Mouse (Mus musculus) lung, postnatal 0 days (tissue): ENCODE data around the gene C730034F03Rik. TPM values are rescaled to one million over a fixed set of nuclear protein-coding genes. Genes with fewer than 3 reads are reported as not detected.
"Not testable (repeated sequence)": the region's sequence is repeated elsewhere in the genome, so short reads cannot be mapped to it uniquely, and the experiment has no call there.

ENCODE experiments used
- ATAC-seq: fragments of 200-750 bp; cut with Nextera tagmentation; 2 replicates; pipeline ENCODE4 v1.8.0; 2017; ENCODE audit warnings: moderate library complexity
- DNase-seq: peaks from one replicate; pipeline ENCODE4 v3.0.0-alpha.2; 2016; ENCODE audit warnings: low spot score
- H3K27ac ChIP-seq: fragments of 300-500 bp; sonication (generic); 2 replicates; pipeline ENCODE4 v1.5.1; 2014; ENCODE audit warnings: antibody characterized with exemption, mild to moderate bottlenecking, low read length, mixed read lengths
- H3K27me3 ChIP-seq: fragments of 300-500 bp; sonication (generic); replicated peaks from 2 replicates; pipeline ENCODE4 v1.6.1; 2014; ENCODE audit warnings: low read length, mixed read lengths; ENCODE audit not compliant: insufficient read depth
- H3K36me3 ChIP-seq: fragments of 300-500 bp; sonication (generic); 2 replicates; pipeline ENCODE4 v1.6.1; 2014; ENCODE audit warnings: low read length, mixed read lengths; ENCODE audit not compliant: insufficient read depth
- H3K4me1 ChIP-seq: fragments of 300-500 bp; sonication (generic); 2 replicates; pipeline ENCODE4 v1.6.1; 2014; ENCODE audit warnings: antibody characterized with exemption, low read depth, low read length, mixed read lengths; ENCODE audit not compliant: insufficient read depth
- H3K4me2 ChIP-seq: fragments of 300-500 bp; sonication (generic); replicated peaks from 2 replicates; pipeline ENCODE4 v1.6.1; 2014; ENCODE audit warnings: low read depth, mild to moderate bottlenecking, low read length, moderate library complexity, mixed read lengths
- H3K4me3 ChIP-seq: fragments of 300-500 bp; sonication (generic); 2 replicates; pipeline ENCODE4 v1.5.1; 2014; ENCODE audit warnings: low read depth, low read length
- H3K9ac ChIP-seq: fragments of 300-500 bp; sonication (generic); replicated peaks from 2 replicates; pipeline ENCODE4 v1.6.1; 2014; ENCODE audit warnings: low read depth, mild to moderate bottlenecking
- H3K9me3 ChIP-seq: fragments of 300-500 bp; sonication (generic); 2 replicates; pipeline ENCODE4 v1.6.1; 2016; ENCODE audit warnings: low read length, mixed read lengths
- CTCF ChIP-seq: IDR thresholded peaks from 2 replicates; pipeline ENCODE4 v1.5.1; 2016; ENCODE audit warnings: antibody characterized with exemption, mild to moderate bottlenecking
- EP300 ChIP-seq: IDR thresholded peaks from 2 replicates; pipeline ENCODE4 v1.6.1; 2016; ENCODE audit warnings: antibody characterized with exemption, mild to moderate bottlenecking, control low read depth
- WGBS: fragments of 180-500 bp; shearing (Covaris S2); extraction: QIAGEN DNeasy Blood & Tissue Kit; methylation state at CpG from one replicate; pipeline ENCODE4 v1.1.7; 2014; 5-methylcytosine and 5-hydroxymethylcytosine counted together
- polyA plus RNA-seq: library from polyadenylated mRNA; unstranded; fragments of >200 nt; fragmentation: Nextera tagmentation; extraction: Ambion mirVana; gene quantifications from 2 replicates; pipeline ENCODE4 v1.2.1, GENCODE M21; 2015

The C730034F03Rik gene
- polyA plus RNA-seq, 1 experiment from 2014 or later = 2.2 TPM

GRCm38 (mm10) chr15:89424621-89425020, 4.8 kb upstream of the C730034F03Rik start:
- DNase-seq = no peak
- WGBS = 88% methylated on average over 8 of the region's 8 CpGs
- ATAC-seq = no peak
- no peak overlapping the region for H3K4me3 ChIP-seq
- no peak overlapping the region for H3K4me2 ChIP-seq
- 0 out of 2 replicates have a peak, but pooled peaks cover 3% of the 10 kb centered on the region for H3K36me3 ChIP-seq
- H3K27me3 ChIP-seq = no peaks in the 10 kb centered on the region
- H3K9me3 ChIP-seq = no peaks in the 10 kb centered on the region
- H3K4me1 ChIP-seq = peaks cover 6% of the 10 kb centered on the region; the same call in 1 of the 2 replicates
- no peak overlapping the region for H3K27ac ChIP-seq
- H3K9ac ChIP-seq = no peak overlapping the region
- no peak for TF ChIP-seq CTCF
- no peak for TF ChIP-seq EP300

DNA sequence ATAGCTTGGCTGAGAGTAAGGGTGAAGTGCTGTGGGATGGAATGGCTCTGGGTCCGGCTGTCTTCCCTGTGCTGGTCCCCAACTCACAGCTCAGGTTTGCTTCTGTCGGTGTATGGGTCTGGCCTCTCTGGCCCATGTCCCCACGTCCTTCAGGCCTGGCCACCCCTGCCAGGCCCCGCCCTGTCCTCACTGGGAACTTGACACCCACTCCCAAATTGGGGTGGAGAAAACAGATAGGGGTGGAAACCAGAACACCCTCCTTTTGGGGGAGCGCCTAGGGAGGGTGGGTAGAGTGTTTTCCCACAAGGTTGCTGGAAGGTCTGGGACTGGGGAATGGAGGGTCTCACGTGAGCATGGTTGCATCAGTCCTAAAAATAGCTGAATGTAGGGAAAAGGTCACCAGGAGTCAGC, 3.7 kb upstream of the C730034F03Rik start, which contains the start of gene Cpt1b:
Cpt1b (minus strand) TSS at position 153 of the 411 bp plus-strand sequence.
- 48% methylated on average over 6 of the region's 6 CpGs for WGBS
- 0 out of 2 replicates have a peak, but pooled peaks cover 3% of the 10 kb centered on the region for H3K36me3 ChIP-seq
- DNase-seq (peak; percentile 7), ATAC-seq (no peak)
- H3K4me1 ChIP-seq = peaks cover 6% of the 10 kb centered on the region; the same call in 1 of the 2 replicates
- H3K4me2 ChIP-seq = no peak within 1 kb of the TSS
- no peaks in the 10 kb centered on the region for H3K9me3 ChIP-seq
- no peak for TF ChIP-seq CTCF
- TF ChIP-seq EP300 = no peak
- H3K27me3 ChIP-seq = no peaks in the 10 kb centered on the region
- no peak within 1 kb of the TSS for H3K9ac ChIP-seq
- no peak within 1 kb of the TSS for H3K27ac ChIP-seq
- no peak within 1 kb of the TSS for H3K4me3 ChIP-seq

- WGBS = 88% methylated on average over 10 of the region's 10 CpGs
- H3K27ac ChIP-seq = no peak overlapping the region
These were observed 2.7 kb upstream of the C730034F03Rik start for GRCm38 (mm10) chr15:89426716-89427115.

GRCm38 (mm10) chr15:89428136-89428790, 1.1 kb upstream of the C730034F03Rik start:
- no peaks in the 10 kb centered on the region for H3K9me3 ChIP-seq
- 85% methylated on average over 19 of the region's 19 CpGs for WGBS
- no peaks in the 10 kb centered on the region for H3K27me3 ChIP-seq
- H3K4me3 ChIP-seq = peak overlapping the region; percentile 86; the same call in 1 of the 2 replicates
- no peak overlapping the region for H3K9ac ChIP-seq
- peak overlapping the region; percentile 98 for H3K4me2 ChIP-seq
- H3K4me1 ChIP-seq = peaks cover 6% of the 10 kb centered on the region; the same call in 1 of the 2 replicates
- no peak for ATAC-seq
- TF ChIP-seq CTCF (no peak), EP300 (no peak)
- no peak overlapping the region for H3K27ac ChIP-seq
- H3K36me3 ChIP-seq = 0 out of 2 replicates have a peak, but pooled peaks cover 3% of the 10 kb centered on the region
- no peak for DNase-seq

More at GRCm38 (mm10) chr15:89426716-89427115, 2.7 kb upstream of the C730034F03Rik start:
- no peak overlapping the region for H3K4me3 ChIP-seq
- no peak overlapping the region for H3K9ac ChIP-seq
- H3K9me3 ChIP-seq = no peaks in the 10 kb centered on the region
- H3K27me3 ChIP-seq = no peaks in the 10 kb centered on the region
- no peak overlapping the region for H3K4me2 ChIP-seq
- 0 out of 2 replicates have a peak, but pooled peaks cover 3% of the 10 kb centered on the region for H3K36me3 ChIP-seq
- ATAC-seq = no peak
- no peak for DNase-seq
- H3K4me1 ChIP-seq = peaks cover 6% of the 10 kb centered on the region; the same call in 1 of the 2 replicates
- TF ChIP-seq CTCF = no peak
- TF ChIP-seq EP300 = no peak

DNA sequence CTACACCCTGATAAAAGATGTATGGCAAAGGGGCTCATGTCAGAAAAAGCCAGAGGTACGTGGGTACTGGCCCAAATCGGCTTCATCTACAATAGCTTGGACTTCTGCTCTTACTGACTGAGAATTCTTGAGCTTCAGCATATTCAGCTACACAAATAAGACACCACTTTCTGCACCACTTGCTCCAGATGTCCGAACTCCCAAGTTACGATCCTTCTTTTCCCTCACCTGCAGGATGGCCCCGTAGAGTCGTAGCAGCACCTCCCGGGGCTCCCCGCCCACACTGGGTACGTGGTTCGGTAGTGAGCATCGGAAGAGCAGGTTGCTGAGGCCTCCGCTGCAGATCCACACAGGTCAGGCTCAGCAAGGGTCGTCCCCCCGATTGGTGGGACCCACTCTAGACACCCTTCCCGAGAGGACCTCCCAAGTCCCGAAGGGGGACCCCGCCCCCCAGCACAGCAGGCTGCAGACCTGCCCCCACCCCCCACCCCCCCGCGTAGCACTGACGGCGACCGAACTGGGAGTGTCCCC, 503 bp upstream of the C730034F03Rik start:
- 0 out of 2 replicates have a peak, but pooled peaks cover 3% of the 10 kb centered on the region for H3K36me3 ChIP-seq
- H3K4me2 ChIP-seq = peak overlapping the region; percentile 98
- 7% methylated on average over 21 of the region's 22 CpGs for WGBS
- H3K4me3 ChIP-seq = peak overlapping the region; percentile 86
- H3K9me3 ChIP-seq = no peaks in the 10 kb centered on the region
- ATAC-seq = peak; percentile 10
- H3K4me1 ChIP-seq = peaks cover 6% of the 10 kb centered on the region; the same call in 1 of the 2 replicates
- peak overlapping the region; percentile 98; the same call in 1 of the 2 replicates for H3K27ac ChIP-seq
- TF ChIP-seq EP300 (no peak), CTCF (no peak)
- peak overlapping the region; percentile 95 for H3K9ac ChIP-seq
- H3K27me3 ChIP-seq = no peaks in the 10 kb centered on the region
- DNase-seq = no peak

DNA sequence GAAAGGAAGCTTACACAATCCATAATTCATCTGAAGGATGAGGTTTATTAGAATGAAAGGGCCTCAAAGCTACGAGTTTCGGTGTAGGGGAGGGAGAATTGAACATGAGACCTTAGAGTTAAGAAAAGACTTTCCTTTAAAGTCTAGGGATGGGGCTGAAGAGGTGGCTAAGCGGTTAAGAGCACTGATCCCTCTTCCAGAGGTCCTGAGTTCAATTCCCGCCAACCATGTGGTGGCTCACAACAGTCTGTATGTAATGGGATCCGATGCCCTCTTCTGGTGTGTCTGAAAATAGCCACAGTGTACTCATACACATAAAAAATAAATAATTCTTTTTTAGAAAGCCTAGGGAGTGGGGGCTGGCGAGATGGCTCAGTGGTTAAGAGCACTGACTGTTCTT, 952 bp downstream of the C730034F03Rik start:
- WGBS = 42% methylated on average over 6 of the region's 6 CpGs
- ATAC-seq (no peak), DNase-seq (peak; percentile 21)
- TF ChIP-seq EP300 (no peak), CTCF (peak; percentile 16; the same call in 1 of the 2 replicates)
- Histone ChIP-seq H3K27ac (peak overlapping the region; percentile 98), H3K27me3 (no peaks in the 10 kb centered on the region), H3K36me3 (0 out of 2 replicates have a peak, but pooled peaks cover 3% of the 10 kb centered on the region), H3K4me1 (peaks cover 6% of the 10 kb centered on the region; the same call in 1 of the 2 replicates), H3K9me3 (no peaks in the 10 kb centered on the region), H3K4me2 (peak overlapping the region; percentile 98), H3K4me3 (peak overlapping the region; percentile 86), H3K9ac (no peak overlapping the region)

DNA sequence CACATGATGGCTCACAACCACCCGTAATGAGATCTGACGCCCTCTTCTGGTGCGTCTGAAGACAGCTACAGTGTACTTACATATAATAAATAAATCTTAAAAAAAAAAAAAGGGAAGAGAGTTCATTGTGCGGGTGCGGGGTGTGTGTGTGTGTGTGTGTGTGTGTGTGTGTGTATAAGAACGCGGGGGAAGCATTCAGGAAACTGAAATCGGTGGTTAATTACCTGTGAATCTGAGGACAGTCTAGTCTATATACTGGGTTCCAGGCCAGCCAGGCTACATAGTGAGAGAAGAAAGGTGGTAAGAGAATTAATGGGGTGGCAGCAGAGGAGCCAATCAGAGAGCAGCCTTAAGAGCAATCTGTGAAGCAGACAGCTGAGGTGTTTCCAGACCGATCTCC, 1.4 kb downstream of the C730034F03Rik start:
- not testable (repeated sequence) for ATAC-seq, H3K4me2 ChIP-seq, H3K27me3 ChIP-seq, H3K36me3 ChIP-seq, H3K27ac ChIP-seq, H3K9me3 ChIP-seq, H3K4me3 ChIP-seq, H3K4me1 ChIP-seq, DNase-seq, H3K9ac ChIP-seq
- 85% methylated on average over 6 of the region's 9 CpGs for whole genome bisulfite sequencing
